Mouse (Mus musculus): ENCODE results near the gene Casq2. TPM values are rescaled to one million over a fixed set of nuclear protein-coding genes. Genes with fewer than 3 reads are reported as not detected.

The Casq2 gene
- polyA plus RNA-seq, 2 experiments, result 59.5 to 91.2 TPM

- TF ChIP-seq POLR2A (IDR thresholded peaks at IDR 0.05; ENCODE audit: borderline replicate concordance, extremely low read depth, insufficient read depth, insufficient read length), result no peak
- ATAC-seq (ENCODE audit: low FRiP score, low read depth) (no peak), DNase-seq (ENCODE audit: low spot score) (no peak)
- no peak overlapping the region for H3K4me2 ChIP-seq (replicated peaks; ENCODE audit: low read depth, low read length, severe bottlenecking)
- H3K36me3 ChIP-seq (ENCODE audit: control insufficient read depth, insufficient read depth, low read length), result peaks cover 39% of the 10 kb centered on the region
- H3K9me3 ChIP-seq (ENCODE audit: control insufficient read depth, low read length), result no peaks in the 10 kb centered on the region
- no peak overlapping the region for H3K9ac ChIP-seq (ENCODE audit: low read depth, low read length, severe bottlenecking)
- H3K27ac ChIP-seq (replicated peaks; ENCODE audit: low read depth, low read length), result no peak overlapping the region
- no peak overlapping the region for H3K4me3 ChIP-seq (replicated peaks; ENCODE audit: low read length)
- H3K4me1 ChIP-seq (ENCODE audit: control insufficient read depth, insufficient read depth, low read length), result peaks cover 24% of the 10 kb centered on the region
- WGBS, result 75% methylated on average over 4 of the region's 4 CpGs
- no peaks in the 10 kb centered on the region for H3K27me3 ChIP-seq (ENCODE audit: control insufficient read depth, insufficient read depth, low read length)
Observed at GRCm38 (mm10) chr3:102166287-102166620, 80.0 kb downstream of the Casq2 start.

- ATAC-seq (ENCODE audit: low FRiP score, low read depth), result no peak
- no peak for TF ChIP-seq POLR2A (IDR thresholded peaks at IDR 0.05; ENCODE audit: borderline replicate concordance, extremely low read depth, insufficient read depth, insufficient read length)
- Histone ChIP-seq H3K4me2 (replicated peaks; ENCODE audit: low read depth, low read length, severe bottlenecking) (no peak overlapping the region), H3K27ac (replicated peaks; ENCODE audit: low read depth, low read length) (0 out of 2 replicates have a peak overlapping the region, but pooled peaks have one; percentile 19), H3K4me3 (replicated peaks; ENCODE audit: low read length) (no peak overlapping the region), H3K9ac (ENCODE audit: low read depth, low read length, severe bottlenecking) (no peak overlapping the region), H3K27me3 (ENCODE audit: control insufficient read depth, insufficient read depth, low read length) (no peaks in the 10 kb centered on the region), H3K9me3 (ENCODE audit: control insufficient read depth, low read length) (no peaks in the 10 kb centered on the region), H3K36me3 (ENCODE audit: control insufficient read depth, insufficient read depth, low read length) (peaks cover 33% of the 10 kb centered on the region), H3K4me1 (ENCODE audit: control insufficient read depth, insufficient read depth, low read length) (peaks cover 24% of the 10 kb centered on the region)
- no peak for DNase-seq (ENCODE audit: low spot score)
- 71% methylated on average over 8 of the region's 8 CpGs for WGBS
Observed at GRCm38 (mm10) chr3:102166794-102167193, 80.6 kb downstream of the Casq2 start.

- ATAC-seq (ENCODE audit: low FRiP score, low read depth), result no peak
- TF ChIP-seq POLR2A (IDR thresholded peaks at IDR 0.05; ENCODE audit: borderline replicate concordance, extremely low read depth, insufficient read depth, insufficient read length), result no peak
- peaks cover 28% of the 10 kb centered on the region for H3K4me1 ChIP-seq (ENCODE audit: control insufficient read depth, insufficient read depth, low read length)
- peaks cover 30% of the 10 kb centered on the region for H3K36me3 ChIP-seq (ENCODE audit: control insufficient read depth, insufficient read depth, low read length)
- DNase-seq (ENCODE audit: low spot score), result no peak
- H3K27me3 ChIP-seq (ENCODE audit: control insufficient read depth, insufficient read depth, low read length), result no peaks in the 10 kb centered on the region
- H3K9ac ChIP-seq (ENCODE audit: low read depth, low read length, severe bottlenecking), result no peak overlapping the region
- H3K27ac ChIP-seq (replicated peaks; ENCODE audit: low read depth, low read length), result no peak overlapping the region
- H3K4me3 ChIP-seq (replicated peaks; ENCODE audit: low read length), result no peak overlapping the region
- no peaks in the 10 kb centered on the region for H3K9me3 ChIP-seq (ENCODE audit: control insufficient read depth, low read length)
- no peak overlapping the region for H3K4me2 ChIP-seq (replicated peaks; ENCODE audit: low read depth, low read length, severe bottlenecking)
- WGBS, result 15% methylated on average over 10 of the region's 10 CpGs
Observed at GRCm38 (mm10) chr3:102167555-102168210, 81.5 kb downstream of the Casq2 start.

GRCm38 (mm10) chr3:102169197-102169905, 83.1 kb downstream of the Casq2 start:
- WGBS, result 20% methylated on average over 13 of the region's 13 CpGs
- no peak for TF ChIP-seq POLR2A (IDR thresholded peaks at IDR 0.05; ENCODE audit: borderline replicate concordance, extremely low read depth, insufficient read depth, insufficient read length)
- DNase-seq (ENCODE audit: low spot score) (peak; percentile 95), ATAC-seq (ENCODE audit: low FRiP score, low read depth) (peak; percentile 89)
- Histone ChIP-seq H3K27me3 (ENCODE audit: control insufficient read depth, insufficient read depth, low read length) (no peaks in the 10 kb centered on the region), H3K4me2 (replicated peaks; ENCODE audit: low read depth, low read length, severe bottlenecking) (no peak overlapping the region), H3K9ac (ENCODE audit: low read depth, low read length, severe bottlenecking) (no peak overlapping the region), H3K4me1 (ENCODE audit: control insufficient read depth, insufficient read depth, low read length) (peaks cover 29% of the 10 kb centered on the region), H3K27ac (replicated peaks; ENCODE audit: low read depth, low read length) (peak overlapping the region; percentile 39; the same call in 1 of the 2 replicates), H3K9me3 (ENCODE audit: control insufficient read depth, low read length) (no peaks in the 10 kb centered on the region), H3K36me3 (ENCODE audit: control insufficient read depth, insufficient read depth, low read length) (peaks cover 16% of the 10 kb centered on the region), H3K4me3 (replicated peaks; ENCODE audit: low read length) (no peak overlapping the region)

- TF ChIP-seq POLR2A (IDR thresholded peaks at IDR 0.05; ENCODE audit: borderline replicate concordance, extremely low read depth, insufficient read depth, insufficient read length), result no peak
- peaks cover 28% of the 10 kb centered on the region for H3K4me1 ChIP-seq (ENCODE audit: control insufficient read depth, insufficient read depth, low read length)
- H3K27me3 ChIP-seq (ENCODE audit: control insufficient read depth, insufficient read depth, low read length), result no peaks in the 10 kb centered on the region
- H3K4me3 ChIP-seq (replicated peaks; ENCODE audit: low read length), result no peak overlapping the region
- no peaks in the 10 kb centered on the region for H3K36me3 ChIP-seq (ENCODE audit: control insufficient read depth, insufficient read depth, low read length)
- H3K9ac ChIP-seq (ENCODE audit: low read depth, low read length, severe bottlenecking), result no peak overlapping the region
- no peak for DNase-seq (ENCODE audit: low spot score)
- H3K9me3 ChIP-seq (ENCODE audit: control insufficient read depth, low read length), result no peaks in the 10 kb centered on the region
- whole genome bisulfite sequencing, result 84% methylated on average over 8 of the region's 8 CpGs
- no peak overlapping the region for H3K4me2 ChIP-seq (replicated peaks; ENCODE audit: low read depth, low read length, severe bottlenecking)
- no peak overlapping the region for H3K27ac ChIP-seq (replicated peaks; ENCODE audit: low read depth, low read length)
- ATAC-seq (ENCODE audit: low FRiP score, low read depth), result no peak
Observed at GRCm38 (mm10) chr3:102174118-102174865, 88.1 kb downstream of the Casq2 start.
